Mouse (Mus musculus) C2C12 (cell line): ENCODE measurements at regions not wholly inside any gene's neighbourhood (a gene's known extent, or its start where the extent isn't known, plus 50 kb on each side); places are given as distances from the start of the nearest gene placed in this dataset.

ENCODE experiments used
- CEBPB ChIP-seq: IDR thresholded peaks from one replicate; pipeline ENCODE4 v1.6.1; 2011; ENCODE audit warnings: low read depth, mild to moderate bottlenecking, control low read depth, moderate library complexity
- CTCF ChIP-seq: IDR thresholded peaks from one replicate; pipeline ENCODE4 v1.5.1; 2011; ENCODE audit not compliant: control insufficient read depth, insufficient read depth, insufficient read length
- MYOD1 ChIP-seq: IDR thresholded peaks from one replicate; pipeline ENCODE4 v1.6.1; 2011; ENCODE audit warnings: low read depth; ENCODE audit not compliant: control insufficient read depth, insufficient read length
- USF1 ChIP-seq: IDR thresholded peaks from one replicate; pipeline ENCODE4 v1.6.1; 2011; ENCODE audit warnings: low read depth, mild to moderate bottlenecking, control low read depth, moderate library complexity

DNA sequence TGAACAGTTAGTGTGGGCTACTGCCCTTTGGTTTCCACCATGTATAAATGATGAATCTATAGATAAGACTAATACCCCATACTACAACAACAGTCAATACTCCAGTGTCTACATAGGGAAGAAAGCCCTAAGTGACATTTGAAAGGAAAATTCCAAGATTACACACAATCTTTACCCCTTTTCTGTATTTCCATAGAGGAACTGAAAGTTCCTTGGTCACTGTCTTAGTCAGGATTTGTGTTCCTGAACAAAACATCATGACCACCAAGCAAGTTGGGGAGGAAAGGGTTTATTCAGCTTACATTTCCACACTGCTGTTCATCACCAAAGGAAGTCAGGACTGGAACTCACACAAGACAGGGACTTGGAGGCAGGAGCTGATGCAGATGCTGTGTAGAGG is 332.7 kb upstream of the Adamts16 start:
- TF ChIP-seq CTCF (no peak), CEBPB (no peak), MYOD1 (no peak), USF1 (no peak)
